In the genomic region with DNA sequence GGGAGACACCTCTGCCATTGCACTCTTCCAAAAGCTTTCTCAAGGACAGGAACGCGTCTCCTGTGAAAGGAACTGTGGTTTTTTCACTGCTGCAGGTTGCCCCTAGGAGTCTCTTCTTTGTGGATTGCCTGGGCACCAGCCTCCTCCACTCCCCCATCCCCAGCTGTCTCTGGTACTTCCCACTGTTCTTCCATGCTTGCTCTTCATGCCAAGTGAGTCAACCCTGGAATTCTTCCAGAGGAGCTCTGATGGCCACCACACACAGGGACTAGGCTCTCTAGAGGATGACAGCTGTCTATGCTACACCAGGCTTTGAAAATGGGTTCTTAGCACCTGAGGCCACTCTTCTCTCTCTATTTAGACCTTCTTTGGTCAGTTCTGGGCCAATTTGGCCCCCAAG, we compare ENCODE assay signal across 16 mouse cellular contexts. TPM values are rescaled to one million over a fixed set of nuclear protein-coding genes. Genes with fewer than 3 reads are reported as not detected.
A peak's percentile ranks its signal among the peaks of the same experiment; 100 is the strongest.
DNase-seq lines count a peak whose midpoint lies in the region; ATAC-seq and TF ChIP-seq lines count a peak whose summit lies in the region.
"Had no signal": no experiment of that assay in that cellular context is flagged by ENCODE, and none has a peak within 500 bp of the region (broad histone marks: within the 10 kb centered on the region; RNA-seq: fewer than 3 reads in every experiment).

No protein-coding gene starts in this region.

- DNase-seq in heart, adult 2 months: peak in 1 of 2 experiments; percentile 39
- no peak for DNase-seq in heart, adult 8-10 months (ENCODE audit: low spot score)
- peak; percentile 60 to 64 for DNase-seq in left cerebral cortex, adult 18-20 months (ENCODE audit: low spot score in 2 of 2)
- DNase-seq in left cerebral cortex, adult 11 months (ENCODE audit: low spot score): no peak
- DNase-seq in Muller cell, postnatal 12 days (ENCODE audit: inconsistent ontology term): peak; percentile 70
- DNase-seq in heart, postnatal 0 days (ENCODE audit: low spot score): no peak
- DNase-seq in thymus, postnatal 36 days: no peak
- DNase-seq: gastrocnemius, postnatal 36 days; liver; lung, adult 18-20 months; spleen, adult 18-20 months; thymus, adult 2 months had no signal

- whole genome bisulfite sequencing in heart, adult 2 months: 61% methylated on average over 2 of the region's 2 CpGs
- 82% methylated on average over 2 of the region's 2 CpGs for WGBS in heart, postnatal 0 days

- H3K36me3 ChIP-seq in heart, adult 2 months (ENCODE audit: control insufficient read depth, insufficient read depth, low read length): no peaks in the 10 kb centered on the region
- H3K36me3 ChIP-seq in heart, postnatal 0 days (replicated peaks; ENCODE audit: control insufficient read depth, insufficient read depth, low read length): no peaks in the 10 kb centered on the region
- H3K36me3 ChIP-seq: hindbrain, embryonic 13.5 days; intestine, embryonic 15.5 days had no signal

- peak overlapping the region; percentile 83 for H3K4me2 ChIP-seq in heart, postnatal 0 days (ENCODE audit: low read depth, low read length)
- H3K4me2 ChIP-seq: hindbrain, embryonic 13.5 days; intestine, embryonic 15.5 days had no signal

- peaks cover 6% of the 10 kb centered on the region; the same call in 1 of the 2 replicates for H3K27me3 ChIP-seq in heart, adult 2 months (ENCODE audit: control insufficient read depth, insufficient read depth, low read length)
- peaks cover 39% of the 10 kb centered on the region for H3K27me3 ChIP-seq in heart, postnatal 0 days (ENCODE audit: control insufficient read depth, insufficient read depth, low read length)

- TF ChIP-seq CTCF in heart, adult 2 months (IDR thresholded peaks at IDR 0.05): no peak
- no peak for TF ChIP-seq CTCF in heart, postnatal 0 days (IDR thresholded peaks at IDR 0.05; ENCODE audit: low read depth)

- peaks cover 3% of the 10 kb centered on the region; the same call in 1 of the 2 replicates for H3K4me1 ChIP-seq in heart, adult 2 months (ENCODE audit: control insufficient read depth, insufficient read depth, low read length)
- H3K4me1 ChIP-seq in heart, postnatal 0 days (ENCODE audit: control insufficient read depth, insufficient read depth): peaks cover 32% of the 10 kb centered on the region

- intact Hi-C loops in heart, adult 2 months (cut with DNase I): loop anchor here (10.0 kb wide), 1 partner anchor 62 kb away; no protein-coding TSS in a partner anchor

- no peaks in the 10 kb centered on the region for H3K9me3 ChIP-seq in heart, postnatal 0 days (replicated peaks; ENCODE audit: control insufficient read depth, low read length)
- H3K9me3 ChIP-seq: hindbrain, embryonic 13.5 days; intestine, embryonic 15.5 days had no signal

- ATAC-seq in heart, postnatal 0 days (ENCODE audit: insufficient read depth, low read depth): no peak
- ATAC-seq: intestine, embryonic 15.5 days had no signal

- TF ChIP-seq POLR2A in heart, adult 2 months (IDR thresholded peaks at IDR 0.05; ENCODE audit: insufficient read depth, low read depth, low read length): peak; percentile 41; the same call in 1 of the 2 replicates

- peak overlapping the region; percentile 81 for H3K27ac ChIP-seq in heart, adult 2 months
- H3K27ac ChIP-seq in heart, postnatal 0 days (ENCODE audit: low read depth): peak overlapping the region; percentile 23; the same call in 1 of the 2 replicates
- H3K27ac ChIP-seq: hindbrain, embryonic 13.5 days; intestine, embryonic 15.5 days had no signal

- no peak overlapping the region for H3K9ac ChIP-seq in heart, adult 2 months (ENCODE audit: low read depth, low read length)
- no peak overlapping the region for H3K9ac ChIP-seq in heart, postnatal 0 days (replicated peaks; ENCODE audit: low read depth, low read length)
- H3K9ac ChIP-seq: hindbrain, embryonic 13.5 days; intestine, embryonic 15.5 days had no signal

- no peaks in the 10 kb centered on the region for H3K79me2 ChIP-seq in heart, adult 2 months (replicated peaks; ENCODE audit: control insufficient read depth, insufficient read depth, low read length)

- TF ChIP-seq EP300 in heart, adult 2 months (IDR thresholded peaks at IDR 0.05; ENCODE audit: insufficient read depth, low read depth, low read length): no peak
- TF ChIP-seq EP300 in heart, postnatal 0 days (IDR thresholded peaks at IDR 0.05; ENCODE audit: low read depth): no peak

- H3K4me3 ChIP-seq in heart, adult 2 months: peak overlapping the region; percentile 56
- peak overlapping the region; percentile 68 for H3K4me3 ChIP-seq in heart, postnatal 0 days (ENCODE audit: low read depth, low read length)
- H3K4me3 ChIP-seq: hindbrain, embryonic 13.5 days; intestine, embryonic 15.5 days had no signal

RNA-seq across cellular contexts. Expression of a gene that starts 1.8 kb away (rescaled TPM):
- 100 to 1,000 TPM; 161 to 173 TPM for total RNA-seq in heart, adult 2 months (2021)
- polyA plus RNA-seq in heart, adult 2 months (2012; rRNA removed): 101 and 117 TPM in 2 replicates
- 100 to 1,000 TPM; 176 to 234 (median 203) TPM for total RNA-seq in heart, adult 8-10 months (2022)
- total RNA-seq in left cerebral cortex, adult 18-20 months (2021): 1 to 10 TPM; 5.0 to 5.4 TPM
- 82.7 and 96.1 TPM in 2 replicates for total RNA-seq in heart, postnatal 0 days (2014; rRNA removed; ENCODE audit: low replicate concordance)
- polyA plus RNA-seq in heart, postnatal 0 days (2015; fragmentation: Nextera tagmentation; extraction: Ambion mirVana): 11.5 and 16.8 TPM in 2 replicates
- total RNA-seq: megakaryocyte-erythroid progenitor cell, adult 5-6 weeks; monocyte, adult 5-6 weeks had no signal

Comparison
In these comparisons a context has a peak if more than half of its experiments do, and no peak if none do; other contexts are left out.
1. DNase-seq: peak in left cerebral cortex, adult 18-20 months (2 of 2) and Muller cell, postnatal 12 days (single experiment); none in heart, adult 8-10 months (single experiment), left cerebral cortex, adult 11 months (single experiment), heart, postnatal 0 days (single experiment) and thymus, postnatal 36 days (0 of 2).
2. RNA of a gene that starts 1.8 kb away (total RNA-seq): 176 to 234 TPM in heart, adult 8-10 months, 161 to 173 TPM in heart, adult 2 months and 82.7 to 96.1 TPM in heart, postnatal 0 days; 5.0 to 5.4 TPM in left cerebral cortex, adult 18-20 months; every median in the first group is over 10 times any median in the second.